Mouse (Mus musculus) midbrain, embryonic 11.5 days (tissue): ENCODE results near the gene Alkbh1. TPM values are rescaled to one million over a fixed set of nuclear protein-coding genes. Genes with fewer than 3 reads are reported as not detected.

ENCODE experiments used
- ATAC-seq: fragments of 200-750 bp; cut with Nextera tagmentation; 2 replicates; pipeline ENCODE4 v1.8.0; 2017; ENCODE audit warnings: moderate TSS enrichment, moderate library complexity; ENCODE audit not compliant: low FRiP score
- DNase-seq: peaks from one replicate; pipeline ENCODE4 v3.0.0; 2015; ENCODE audit warnings: low spot score; ENCODE audit errors: missing footprints
- H3K27ac ChIP-seq: fragments of 300-500 bp; sonication (generic); 2 replicates; pipeline ENCODE4 v1.5.1; 2014; ENCODE audit warnings: low read depth, low read length
- H3K27me3 ChIP-seq: fragments of 300-500 bp; sonication (generic); 2 replicates; pipeline ENCODE4 v1.6.1; 2014; ENCODE audit warnings: mild to moderate bottlenecking, low read length, moderate library complexity, mixed read lengths; ENCODE audit not compliant: control insufficient read depth, insufficient read depth
- H3K36me3 ChIP-seq: fragments of 300-500 bp; sonication (generic); 2 replicates; pipeline ENCODE4 v1.6.1; 2014; ENCODE audit warnings: mild to moderate bottlenecking, low read length, moderate library complexity, mixed read lengths; ENCODE audit not compliant: control insufficient read depth, insufficient read depth
- H3K4me1 ChIP-seq: fragments of 300-500 bp; sonication (generic); 2 replicates; pipeline ENCODE4 v1.6.1; 2014; ENCODE audit warnings: low read length; ENCODE audit not compliant: control insufficient read depth, insufficient read depth
- H3K4me2 ChIP-seq: fragments of 300-500 bp; sonication (generic); 2 replicates; pipeline ENCODE4 v1.6.1; 2014; ENCODE audit warnings: mild to moderate bottlenecking, moderate library complexity
- H3K4me3 ChIP-seq: fragments of 300-500 bp; sonication (generic); 2 replicates; pipeline ENCODE4 v1.5.1; 2014; ENCODE audit warnings: low read depth, low read length
- H3K9ac ChIP-seq: fragments of 300-500 bp; sonication (generic); 2 replicates; pipeline ENCODE4 v1.6.1; 2014; ENCODE audit warnings: low read length
- H3K9me3 ChIP-seq: fragments of 300-500 bp; sonication (generic); 2 replicates; pipeline ENCODE4 v1.6.1; 2016; ENCODE audit warnings: low read length; ENCODE audit not compliant: control insufficient read depth
- WGBS: fragments of 180-500 bp; shearing (Covaris S2); extraction: QIAGEN DNeasy Blood & Tissue Kit; methylation state at CpG from one replicate; pipeline ENCODE4 v1.1.7; 2014; 5-methylcytosine and 5-hydroxymethylcytosine counted together
- polyA plus RNA-seq: library from polyadenylated mRNA; unstranded; fragments of >200 nt; fragmentation: Nextera tagmentation; extraction: Ambion mirVana; gene quantifications from 2 replicates; pipeline ENCODE4 v1.2.1, GENCODE M21; 2014

Gene Alkbh1
- polyA plus RNA-seq, 1 experiment from 2014 or later, result 37.6 TPM

GRCm38 (mm10) chr12:87423700-87424099, 20.1 kb downstream of the Alkbh1 start:
- H3K27me3 ChIP-seq, result no peaks in the 10 kb centered on the region
- peaks cover 14% of the 10 kb centered on the region for H3K36me3 ChIP-seq
- H3K4me1 ChIP-seq, result no peaks in the 10 kb centered on the region; the same call in 1 of the 2 replicates
- no peak overlapping the region for H3K27ac ChIP-seq
- DNase-seq (no peak), ATAC-seq (no peak)
- 41% methylated on average over 1 of the region's 1 CpGs for WGBS
- no peak overlapping the region for H3K4me3 ChIP-seq
- no peak overlapping the region for H3K4me2 ChIP-seq
- H3K9me3 ChIP-seq, result no peaks in the 10 kb centered on the region
- H3K9ac ChIP-seq, result no peak overlapping the region

GRCm38 (mm10) chr12:87421708-87422507, 21.9 kb downstream of the Alkbh1 start:
- H3K27me3 ChIP-seq, result no peaks in the 10 kb centered on the region
- H3K4me2 ChIP-seq, result no peak overlapping the region
- H3K4me3 ChIP-seq, result no peak overlapping the region
- H3K27ac ChIP-seq, result no peak overlapping the region
- 78% methylated on average over 5 of the region's 5 CpGs for WGBS
- no peak for ATAC-seq
- no peak overlapping the region for H3K9ac ChIP-seq
- H3K4me1 ChIP-seq, result no peaks in the 10 kb centered on the region; the same call in 1 of the 2 replicates
- no peak for DNase-seq
- no peaks in the 10 kb centered on the region for H3K9me3 ChIP-seq
- H3K36me3 ChIP-seq, result peaks cover 7% of the 10 kb centered on the region

- Histone ChIP-seq H3K9ac (no peak overlapping the region), H3K27ac (no peak overlapping the region), H3K9me3 (no peaks in the 10 kb centered on the region), H3K4me3 (no peak overlapping the region), H3K27me3 (no peaks in the 10 kb centered on the region), H3K4me2 (no peak overlapping the region), H3K36me3 (no peaks in the 10 kb centered on the region), H3K4me1 (no peaks in the 10 kb centered on the region; the same call in 1 of the 2 replicates)
- no peak for DNase-seq
- WGBS, result 80% methylated on average over 12 of the region's 12 CpGs
- no peak for ATAC-seq
These were observed 23.8 kb downstream of the Alkbh1 start for GRCm38 (mm10) chr12:87419974-87420485.

- Histone ChIP-seq H3K4me2 (no peak overlapping the region), H3K27ac (0 out of 2 replicates have a peak overlapping the region, but pooled peaks have one; percentile 52), H3K4me1 (no peaks in the 10 kb centered on the region; the same call in 1 of the 2 replicates), H3K36me3 (no peaks in the 10 kb centered on the region), H3K4me3 (no peak overlapping the region), H3K9ac (no peak overlapping the region), H3K27me3 (no peaks in the 10 kb centered on the region), H3K9me3 (no peaks in the 10 kb centered on the region)
- ATAC-seq, result peak; percentile 77
- no peak for DNase-seq
- 60% methylated on average over 5 of the region's 5 CpGs for WGBS
These were observed 24.9 kb downstream of the Alkbh1 start for GRCm38 (mm10) chr12:87418921-87419320.

GRCm38 (mm10) chr12:87416690-87417089, 27.1 kb downstream of the Alkbh1 start:
- H3K27me3 ChIP-seq, result no peaks in the 10 kb centered on the region
- H3K9me3 ChIP-seq, result no peaks in the 10 kb centered on the region
- H3K27ac ChIP-seq, result no peak overlapping the region
- H3K9ac ChIP-seq, result no peak overlapping the region
- WGBS, result 39% methylated on average over 7 of the region's 7 CpGs
- ATAC-seq (no peak), DNase-seq (peak; percentile 91)
- no peaks in the 10 kb centered on the region; the same call in 1 of the 2 replicates for H3K4me1 ChIP-seq
- no peaks in the 10 kb centered on the region for H3K36me3 ChIP-seq
- H3K4me2 ChIP-seq, result no peak overlapping the region
- H3K4me3 ChIP-seq, result no peak overlapping the region

- Histone ChIP-seq H3K36me3 (no peaks in the 10 kb centered on the region), H3K9ac (no peak overlapping the region), H3K27ac (no peak overlapping the region), H3K9me3 (no peaks in the 10 kb centered on the region), H3K4me3 (no peak overlapping the region), H3K4me1 (no peaks in the 10 kb centered on the region; the same call in 1 of the 2 replicates), H3K4me2 (no peak overlapping the region), H3K27me3 (no peaks in the 10 kb centered on the region)
- WGBS, result 83% methylated on average over 4 of the region's 4 CpGs
- ATAC-seq, result no peak
- DNase-seq, result no peak
These were observed 28.5 kb downstream of the Alkbh1 start for GRCm38 (mm10) chr12:87415358-87415757.

- no peak overlapping the region for H3K9ac ChIP-seq
- H3K27ac ChIP-seq, result no peak overlapping the region
- ATAC-seq, result peak; percentile 71
- peak; percentile 97 for DNase-seq
- no peaks in the 10 kb centered on the region for H3K9me3 ChIP-seq
- no peaks in the 10 kb centered on the region for H3K36me3 ChIP-seq
- no peaks in the 10 kb centered on the region for H3K27me3 ChIP-seq
- no peak overlapping the region for H3K4me2 ChIP-seq
- WGBS, result 22% methylated on average over 4 of the region's 4 CpGs
- no peaks in the 10 kb centered on the region for H3K4me1 ChIP-seq
- no peak overlapping the region for H3K4me3 ChIP-seq
These were observed 30.5 kb downstream of the Alkbh1 start for GRCm38 (mm10) chr12:87413179-87413790.

- H3K4me3 ChIP-seq, result no peak overlapping the region
- no peak overlapping the region for H3K9ac ChIP-seq
- H3K4me1 ChIP-seq, result no peaks in the 10 kb centered on the region
- no peak overlapping the region for H3K4me2 ChIP-seq
- DNase-seq (no peak), ATAC-seq (no peak)
- no peak overlapping the region for H3K27ac ChIP-seq
- H3K9me3 ChIP-seq, result no peaks in the 10 kb centered on the region
- 61% methylated on average over 7 of the region's 7 CpGs for WGBS
- H3K27me3 ChIP-seq, result no peaks in the 10 kb centered on the region
- H3K36me3 ChIP-seq, result no peaks in the 10 kb centered on the region
These were observed 32.8 kb downstream of the Alkbh1 start for GRCm38 (mm10) chr12:87410999-87411398.

GRCm38 (mm10) chr12:87409123-87409522, 34.7 kb downstream of the Alkbh1 start:
- no peaks in the 10 kb centered on the region for H3K36me3 ChIP-seq
- H3K27me3 ChIP-seq, result no peaks in the 10 kb centered on the region
- ATAC-seq, result no peak
- no peaks in the 10 kb centered on the region for H3K9me3 ChIP-seq
- WGBS, result 82% methylated on average over 4 of the region's 4 CpGs
- no peak overlapping the region for H3K4me2 ChIP-seq
- H3K9ac ChIP-seq, result no peak overlapping the region
- H3K27ac ChIP-seq, result no peak overlapping the region
- DNase-seq, result no peak
- no peaks in the 10 kb centered on the region for H3K4me1 ChIP-seq
- no peak overlapping the region for H3K4me3 ChIP-seq
